Mouse (Mus musculus) CD4-positive, CD25-positive, alpha-beta regulatory T cell, adult 4 months (primary cell): ENCODE results near the gene Ppp1r36. TPM values are rescaled to one million over a fixed set of nuclear protein-coding genes. Genes with fewer than 3 reads are reported as not detected.

Experiments
- polyA plus RNA-seq, 2 experiments: library from polyadenylated mRNA; unstranded; fragments of 100-300 nt; shearing (Covaris generic); gene quantifications; one replicate each; pipeline ENCODE4 v1.2.1; 2017

The Ppp1r36 gene
- polyA plus RNA-seq, 2 experiments from 2014 or later = not detected

Other genes starting within 250 kb of the Ppp1r36 start
- not detected for gene Esr2, start 240.3 kb upstream of the Ppp1r36 start, polyA plus RNA-seq
- not detected for gene Tex21, start 170.8 kb upstream of the Ppp1r36 start, polyA plus RNA-seq
- gene Mthfd1, start 162.2 kb upstream of the Ppp1r36 start, polyA plus RNA-seq = 10 to 100 TPM; 28.2 to 43.5 TPM
- gene Akap5, start 92.6 kb upstream of the Ppp1r36 start, polyA plus RNA-seq = 1 to 10 TPM; 3.3 to 3.8 TPM
- 10 to 100 TPM; 12.7 to 13.8 TPM for gene Zbtb25, start 47.9 kb upstream of the Ppp1r36 start, polyA plus RNA-seq
- 10 to 100 TPM; 21.2 to 22.4 TPM for gene Zbtb1, start 47.3 kb upstream of the Ppp1r36 start, polyA plus RNA-seq
- 1 to 10 TPM; 3.8 to 6.2 TPM for gene Hspa2, start 13.4 kb upstream of the Ppp1r36 start, polyA plus RNA-seq
- 1 to 10 TPM in 1 of 2 experiments, under 1 TPM in 1; 0.91 to 2.2 TPM for gene Plekhg3, start 113.4 kb downstream of the Ppp1r36 start, polyA plus RNA-seq